Mouse (Mus musculus) midbrain, embryonic 12.5 days (tissue): Measurements from ENCODE around the gene Armc10. TPM values are rescaled to one million over a fixed set of nuclear protein-coding genes. Genes with fewer than 3 reads are reported as not detected.
A peak's percentile ranks its signal among the peaks of the same experiment; 100 is the strongest.
"Not testable (repeated sequence)": the region's sequence is repeated elsewhere in the genome, so short reads cannot be mapped to it uniquely, and the experiment has no call there.

Source experiments
- ATAC-seq: fragments of 200-750 bp; cut with Nextera tagmentation; 2 replicates; pipeline ENCODE4 v1.8.0; 2017; ENCODE audit warnings: low read depth, moderate TSS enrichment, moderate library complexity; ENCODE audit not compliant: low FRiP score
- H3K27ac ChIP-seq: fragments of 300-500 bp; sonication (generic); replicated peaks from 2 replicates; pipeline ENCODE4 v1.5.1; 2016; ENCODE audit warnings: mild to moderate bottlenecking
- H3K27me3 ChIP-seq: fragments of 300-500 bp; sonication (generic); 2 replicates; pipeline ENCODE4 v1.6.1; 2016; ENCODE audit warnings: mild to moderate bottlenecking
- H3K36me3 ChIP-seq: fragments of 300-500 bp; sonication (generic); 2 replicates; pipeline ENCODE4 v1.6.1; 2016
- H3K4me1 ChIP-seq: fragments of 300-500 bp; sonication (generic); 2 replicates; pipeline ENCODE4 v1.6.1; 2016
- H3K4me2 ChIP-seq: fragments of 300-500 bp; sonication (generic); replicated peaks from 2 replicates; pipeline ENCODE4 v1.6.1; 2016; ENCODE audit warnings: mild to moderate bottlenecking, moderate library complexity
- H3K4me3 ChIP-seq: fragments of 300-500 bp; sonication (generic); 2 replicates; pipeline ENCODE4 v1.5.1; 2016; ENCODE audit warnings: mild to moderate bottlenecking
- H3K9ac ChIP-seq: fragments of 300-500 bp; sonication (generic); replicated peaks from 2 replicates; pipeline ENCODE4 v1.6.1; 2016; ENCODE audit warnings: mild to moderate bottlenecking, moderate library complexity
- H3K9me3 ChIP-seq: fragments of 300-500 bp; sonication (generic); 2 replicates; pipeline ENCODE4 v1.6.1; 2016; ENCODE audit warnings: mild to moderate bottlenecking
- WGBS: fragments of 180-500 bp; shearing (Covaris S2); methylation state at CpG from one replicate; pipeline ENCODE4 v1.1.7; 2016; 5-methylcytosine and 5-hydroxymethylcytosine counted together
- polyA plus RNA-seq: library from polyadenylated mRNA; unstranded; fragments of >200 nt; fragmentation: Nextera tagmentation; extraction: Ambion mirVana; gene quantifications from 2 replicates; pipeline ENCODE4 v1.2.1, GENCODE M21; 2016

Gene Armc10
- 79.1 and 81.3 TPM in 2 replicates for polyA plus RNA-seq

GRCm38 (mm10) chr5:21645439-21646132 lies at the start of gene Armc10, which contains the start of gene Fbxl13:
Gene Armc10, plus strand, starts transcription at chr5:21645813.
Gene Fbxl13, minus strand, starts transcription at chr5:21645634.
- peaks cover 12% of the 10 kb centered on the region for H3K27me3 ChIP-seq
- H3K4me3 ChIP-seq: peak within 1 kb of the TSS; percentile 89
- WGBS: under 1% methylated on average over 39 of the region's 40 CpGs
- H3K4me1 ChIP-seq: peaks cover 17% of the 10 kb centered on the region
- peak within 1 kb of the TSS; percentile 89 for H3K9ac ChIP-seq
- H3K36me3 ChIP-seq: peaks cover 26% of the 10 kb centered on the region
- H3K4me2 ChIP-seq: peak within 1 kb of the TSS; percentile 74
- peak within 1 kb of the TSS; percentile 94 for H3K27ac ChIP-seq
- peak; percentile 97 for ATAC-seq
- H3K9me3 ChIP-seq: no peaks in the 10 kb centered on the region

GRCm38 (mm10) chr5:21599536-21599935 lies 46.1 kb upstream of the Armc10 start:
- not testable (repeated sequence) for H3K36me3 ChIP-seq, H3K4me1 ChIP-seq
- WGBS: 78% methylated on average over 2 of the region's 2 CpGs

GRCm38 (mm10) chr5:21599961-21600360 lies 45.7 kb upstream of the Armc10 start:
- WGBS: 93% methylated on average over 4 of the region's 4 CpGs
- H3K9ac ChIP-seq: no peak overlapping the region
- ATAC-seq: no peak
- H3K4me1 ChIP-seq: no peaks in the 10 kb centered on the region
- no peaks in the 10 kb centered on the region for H3K27me3 ChIP-seq
- no peak overlapping the region for H3K4me2 ChIP-seq
- H3K9me3 ChIP-seq: no peaks in the 10 kb centered on the region
- H3K4me3 ChIP-seq: no peak overlapping the region
- H3K27ac ChIP-seq: no peak overlapping the region
- H3K36me3 ChIP-seq: no peaks in the 10 kb centered on the region

More at GRCm38 (mm10) chr5:21599536-21599935, 46.1 kb upstream of the Armc10 start:
- not testable (repeated sequence) for H3K4me3 ChIP-seq, H3K4me2 ChIP-seq, H3K9me3 ChIP-seq, H3K9ac ChIP-seq, H3K27me3 ChIP-seq, ATAC-seq, H3K27ac ChIP-seq

GRCm38 (mm10) chr5:21605936-21606335 lies 39.7 kb upstream of the Armc10 start:
- no peak overlapping the region for H3K4me3 ChIP-seq
- H3K36me3 ChIP-seq: no peaks in the 10 kb centered on the region
- no peak overlapping the region for H3K4me2 ChIP-seq
- H3K9ac ChIP-seq: no peak overlapping the region
- no peaks in the 10 kb centered on the region for H3K4me1 ChIP-seq
- no peak overlapping the region for H3K27ac ChIP-seq
- 76% methylated on average over 6 of the region's 6 CpGs for WGBS
- ATAC-seq: no peak
- H3K9me3 ChIP-seq: no peaks in the 10 kb centered on the region
- no peaks in the 10 kb centered on the region for H3K27me3 ChIP-seq

- Histone ChIP-seq H3K4me1 (no peaks in the 10 kb centered on the region), H3K9ac (no peak overlapping the region), H3K4me2 (no peak overlapping the region), H3K9me3 (no peaks in the 10 kb centered on the region), H3K4me3 (no peak overlapping the region), H3K36me3 (no peaks in the 10 kb centered on the region), H3K27ac (no peak overlapping the region), H3K27me3 (no peaks in the 10 kb centered on the region)
- no peak for ATAC-seq
- WGBS: 77% methylated on average over 12 of the region's 12 CpGs
These were observed 37.0 kb upstream of the Armc10 start for GRCm38 (mm10) chr5:21608311-21609304.

- 88% methylated on average over 3 of the region's 3 CpGs for WGBS
- Histone ChIP-seq H3K27ac (no peak overlapping the region), H3K4me1 (no peaks in the 10 kb centered on the region), H3K27me3 (no peaks in the 10 kb centered on the region), H3K36me3 (no peaks in the 10 kb centered on the region), H3K4me3 (no peak overlapping the region), H3K9ac (no peak overlapping the region), H3K9me3 (no peaks in the 10 kb centered on the region), H3K4me2 (no peak overlapping the region)
- ATAC-seq: no peak
These were observed 34.6 kb upstream of the Armc10 start for GRCm38 (mm10) chr5:21610996-21611395.

- ATAC-seq, H3K4me2 ChIP-seq, H3K27ac ChIP-seq, H3K4me1 ChIP-seq, H3K9ac ChIP-seq, H3K9me3 ChIP-seq, H3K27me3 ChIP-seq, H3K4me3 ChIP-seq, H3K36me3 ChIP-seq: not testable (repeated sequence)
- 96% methylated on average over 11 of the region's 11 CpGs for WGBS
These were observed 31.3 kb upstream of the Armc10 start for GRCm38 (mm10) chr5:21614299-21614698.

- 76% methylated on average over 3 of the region's 3 CpGs for WGBS
- no peaks in the 10 kb centered on the region for H3K9me3 ChIP-seq
- no peak for ATAC-seq
These were observed 29.1 kb upstream of the Armc10 start for GRCm38 (mm10) chr5:21616450-21617009.

GRCm38 (mm10) chr5:21625916-21626315 lies 19.7 kb upstream of the Armc10 start:
- Histone ChIP-seq H3K9me3 (no peaks in the 10 kb centered on the region), H3K4me3 (no peak overlapping the region), H3K9ac (no peak overlapping the region), H3K4me1 (no peaks in the 10 kb centered on the region), H3K4me2 (no peak overlapping the region), H3K27ac (no peak overlapping the region), H3K27me3 (no peaks in the 10 kb centered on the region), H3K36me3 (no peaks in the 10 kb centered on the region)
- no peak for ATAC-seq

More at GRCm38 (mm10) chr5:21616450-21617009, 29.1 kb upstream of the Armc10 start:
- H3K4me1 ChIP-seq: no peaks in the 10 kb centered on the region
- H3K36me3 ChIP-seq: no peaks in the 10 kb centered on the region
- no peak overlapping the region for H3K27ac ChIP-seq
- no peak overlapping the region for H3K9ac ChIP-seq
- no peak overlapping the region for H3K4me2 ChIP-seq
- H3K4me3 ChIP-seq: no peak overlapping the region
- no peaks in the 10 kb centered on the region for H3K27me3 ChIP-seq

- Histone ChIP-seq H3K4me2 (no peak overlapping the region), H3K9me3 (no peaks in the 10 kb centered on the region), H3K27ac (no peak overlapping the region), H3K4me3 (no peak overlapping the region), H3K9ac (no peak overlapping the region), H3K27me3 (peaks cover 12% of the 10 kb centered on the region), H3K36me3 (no peaks in the 10 kb centered on the region), H3K4me1 (peaks cover 6% of the 10 kb centered on the region)
- 3% methylated on average over 1 of the region's 1 CpGs for whole genome bisulfite sequencing
- ATAC-seq: no peak
These were observed 4.7 kb upstream of the Armc10 start for GRCm38 (mm10) chr5:21640961-21641360.

- 41% methylated on average over 1 of the region's 1 CpGs for WGBS
These were observed 2.0 kb upstream of the Armc10 start for GRCm38 (mm10) chr5:21643606-21644005.

More at GRCm38 (mm10) chr5:21643606-21644005, 2.0 kb upstream of the Armc10 start:
- H3K9ac ChIP-seq: no peak overlapping the region
- H3K36me3 ChIP-seq: peaks cover 8% of the 10 kb centered on the region
- no peak overlapping the region for H3K27ac ChIP-seq
- peaks cover 17% of the 10 kb centered on the region for H3K4me1 ChIP-seq
- ATAC-seq: no peak
- H3K4me2 ChIP-seq: no peak overlapping the region
- H3K4me3 ChIP-seq: no peak overlapping the region
- no peaks in the 10 kb centered on the region for H3K9me3 ChIP-seq
- peaks cover 12% of the 10 kb centered on the region for H3K27me3 ChIP-seq
